Mouse (Mus musculus) C2C12 (cell line): ENCODE measurements around the gene Hyal4. TPM values are rescaled to one million over a fixed set of nuclear protein-coding genes. Genes with fewer than 3 reads are reported as not detected.

ENCODE experiments used
- H3K27me3 ChIP-seq: one replicate; pipeline ENCODE4 v1.6.1; 2011; ENCODE audit not compliant: control insufficient read depth, insufficient read depth, insufficient read length
- H3K36me3 ChIP-seq: one replicate; pipeline ENCODE4 v1.6.1; 2011; ENCODE audit not compliant: control insufficient read depth, insufficient read depth
- H3K4me3 ChIP-seq: one replicate; pipeline ENCODE4 v1.5.1; 2011; ENCODE audit warnings: mild to moderate bottlenecking, control low read depth; ENCODE audit not compliant: poor library complexity, insufficient read depth, severe bottlenecking
- H3K79me2 ChIP-seq: one replicate; pipeline ENCODE4 v1.6.1; 2011; ENCODE audit not compliant: control insufficient read depth, insufficient read depth
- H3K79me3 ChIP-seq: one replicate; pipeline ENCODE4 v1.6.1; 2011; ENCODE audit warnings: low read depth, control low read depth
- H3ac ChIP-seq: one replicate; pipeline ENCODE3; 2011; ENCODE audit warnings: low read depth; ENCODE audit not compliant: control insufficient read depth, insufficient read length
- CEBPB ChIP-seq: IDR thresholded peaks from one replicate; pipeline ENCODE4 v1.6.1; 2011; ENCODE audit warnings: low read depth, mild to moderate bottlenecking, control low read depth, moderate library complexity
- CTCF ChIP-seq: IDR thresholded peaks from one replicate; pipeline ENCODE4 v1.5.1; 2011; ENCODE audit not compliant: control insufficient read depth, insufficient read depth, insufficient read length
- FOSL1 ChIP-seq: IDR thresholded peaks from one replicate; pipeline ENCODE4 v1.8.0; 2011; ENCODE audit warnings: mild to moderate bottlenecking, low read length; ENCODE audit not compliant: poor library complexity, insufficient read depth, severe bottlenecking
- MAX ChIP-seq: IDR thresholded peaks from one replicate; pipeline ENCODE4 v1.6.1; 2011; ENCODE audit warnings: mild to moderate bottlenecking, control low read depth
- MYOD1 ChIP-seq: IDR thresholded peaks from one replicate; pipeline ENCODE4 v1.6.1; 2011; ENCODE audit warnings: low read depth; ENCODE audit not compliant: control insufficient read depth, insufficient read length
- MYOG ChIP-seq: IDR thresholded peaks from one replicate; pipeline ENCODE4 v1.6.1; 2011; ENCODE audit not compliant: control insufficient read depth, insufficient read length; ENCODE audit errors: extremely low read depth
- USF1 ChIP-seq: IDR thresholded peaks from one replicate; pipeline ENCODE4 v1.6.1; 2011; ENCODE audit warnings: low read depth, mild to moderate bottlenecking, control low read depth, moderate library complexity
- long read RNA-seq, 2 experiments: library from polyadenylated mRNA; unstranded; transcript quantifications; one replicate each; pipeline ENCODE4 v2.0.0; 2019 to 2020
- polyA plus RNA-seq: library from polyadenylated mRNA; unstranded; fragments of >200 nt; fragmentation: generic; extraction: Trizol; gene quantifications from one replicate; pipeline ENCODE4 v1.2.1, GENCODE M21; 2012; ENCODE audit warnings: missing spikeins

Gene Hyal4
- polyA plus RNA-seq = not detected
- long read RNA-seq, experiment 1 = 0 reads
- long read RNA-seq, experiment 2 = 0 reads

DNA sequence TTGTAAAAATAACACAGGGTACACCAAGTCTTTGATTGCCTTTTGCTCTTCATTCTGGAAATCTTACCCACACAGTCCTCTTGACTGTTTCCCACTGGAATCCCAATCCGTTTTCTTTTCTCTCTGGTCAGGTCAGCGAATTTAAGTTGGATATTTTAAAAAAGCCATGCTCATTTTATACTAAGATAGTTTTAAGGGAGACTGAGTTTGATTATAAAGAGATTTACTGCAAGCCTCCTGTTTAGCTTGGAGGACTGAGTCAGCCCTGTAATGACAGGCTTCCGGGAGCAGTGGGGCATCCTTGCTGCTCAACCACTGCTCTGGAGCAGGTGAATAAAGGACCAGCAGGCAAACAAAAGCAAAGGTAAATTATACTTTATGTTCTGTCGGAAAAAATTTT, at the start of gene Hyal4:
Gene Hyal4 (plus strand): TSS at position 301 of the 400 bp plus-strand sequence.
- Histone ChIP-seq H3ac (no peak within 1 kb of the TSS), H3K27me3 (no peaks in the 10 kb centered on the region), H3K79me2 (no peaks in the 10 kb centered on the region), H3K36me3 (no peaks in the 10 kb centered on the region), H3K79me3 (no peaks in the 10 kb centered on the region), H3K4me3 (no peak within 1 kb of the TSS)
- TF ChIP-seq FOSL1 (no peak), MYOD1 (no peak), USF1 (no peak), MYOG (no peak), MAX (no peak), CEBPB (no peak), CTCF (no peak)

- H3K36me3 ChIP-seq = no peaks in the 10 kb centered on the region
- no peak for TF ChIP-seq MYOD1
- TF ChIP-seq USF1 = no peak
- no peak for TF ChIP-seq MYOG
- no peak for TF ChIP-seq FOSL1
- TF ChIP-seq CEBPB = no peak
- TF ChIP-seq CTCF = no peak
- TF ChIP-seq MAX = no peak
Observed at GRCm38 (mm10) chr6:24707090-24707489, 41.0 kb upstream of the Hyal4 start.

DNA sequence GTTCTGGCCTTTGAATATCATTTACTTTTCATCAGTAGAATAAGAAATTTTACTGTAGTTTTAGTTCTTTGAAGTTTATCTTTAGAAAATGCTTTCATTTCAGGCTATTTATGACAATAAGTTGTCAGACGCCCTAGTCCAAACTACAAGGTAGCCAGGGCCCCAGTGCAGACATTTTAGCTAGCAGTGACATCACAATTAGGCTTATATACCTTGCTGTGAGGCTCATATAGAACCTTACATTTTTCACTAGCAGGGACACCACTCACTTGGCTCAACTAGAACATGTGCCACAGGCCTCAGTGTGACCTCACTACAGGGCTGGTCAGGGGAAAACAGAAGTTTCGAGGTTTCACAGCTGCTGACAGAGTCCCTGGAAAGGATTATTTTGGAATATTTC, 40.6 kb upstream of the Hyal4 start:
- no peaks in the 10 kb centered on the region for H3K36me3 ChIP-seq
- no peaks in the 10 kb centered on the region for H3K79me3 ChIP-seq
- H3K79me2 ChIP-seq = no peaks in the 10 kb centered on the region
- H3K4me3 ChIP-seq = no peak overlapping the region
- no peak overlapping the region for H3ac ChIP-seq
- no peaks in the 10 kb centered on the region for H3K27me3 ChIP-seq
- no peak for TF ChIP-seq MAX
- TF ChIP-seq CTCF = no peak
- TF ChIP-seq MYOD1 = no peak
- TF ChIP-seq FOSL1 = no peak
- TF ChIP-seq CEBPB = no peak
- TF ChIP-seq MYOG = no peak
- no peak for TF ChIP-seq USF1

More at GRCm38 (mm10) chr6:24707090-24707489, 41.0 kb upstream of the Hyal4 start:
- Histone ChIP-seq H3K4me3 (no peak overlapping the region), H3K79me3 (no peaks in the 10 kb centered on the region), H3ac (no peak overlapping the region), H3K27me3 (no peaks in the 10 kb centered on the region), H3K79me2 (no peaks in the 10 kb centered on the region)

- no peak for TF ChIP-seq MYOG
- no peak for TF ChIP-seq FOSL1
- TF ChIP-seq MYOD1 = no peak
- no peak for TF ChIP-seq CTCF
- TF ChIP-seq CEBPB = no peak
- no peak for TF ChIP-seq USF1
- TF ChIP-seq MAX = no peak
- Histone ChIP-seq H3K79me2 (no peaks in the 10 kb centered on the region), H3K79me3 (no peaks in the 10 kb centered on the region), H3K36me3 (no peaks in the 10 kb centered on the region), H3ac (no peak overlapping the region), H3K27me3 (no peaks in the 10 kb centered on the region), H3K4me3 (no peak overlapping the region)
Observed at GRCm38 (mm10) chr6:24721317-24722099, 26.6 kb upstream of the Hyal4 start.

DNA sequence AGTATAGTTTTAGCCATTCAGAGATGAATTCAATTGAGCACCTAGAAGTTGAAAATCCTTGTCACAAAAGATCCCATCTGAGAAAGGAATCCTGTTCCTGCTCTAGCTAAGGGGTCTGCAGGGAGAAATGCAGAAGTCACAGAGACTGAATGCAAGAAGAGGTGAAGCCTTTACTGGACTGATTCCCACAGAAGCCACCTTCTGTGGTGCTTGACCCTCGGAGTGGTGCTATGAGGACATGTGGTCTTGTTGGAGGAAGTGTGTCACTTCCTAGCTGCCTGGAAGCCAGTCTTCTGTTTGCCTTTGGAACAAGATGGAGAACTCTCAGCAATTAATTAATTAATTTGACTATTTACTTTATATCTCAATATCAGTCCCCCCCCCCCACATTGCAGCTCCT, 20.0 kb upstream of the Hyal4 start:
- TF ChIP-seq MYOG (no peak), FOSL1 (no peak), USF1 (no peak), CTCF (no peak)
- no peak overlapping the region for H3ac ChIP-seq
- no peaks in the 10 kb centered on the region for H3K27me3 ChIP-seq
- H3K79me3 ChIP-seq = no peaks in the 10 kb centered on the region
- no peaks in the 10 kb centered on the region for H3K36me3 ChIP-seq
- no peaks in the 10 kb centered on the region for H3K79me2 ChIP-seq
- H3K4me3 ChIP-seq = no peak overlapping the region
